Mouse (Mus musculus): Measurements from ENCODE around the gene Fgf23. TPM values are rescaled to one million over a fixed set of nuclear protein-coding genes. Genes with fewer than 3 reads are reported as not detected.

Gene Fgf23
- total and polyA plus RNA-seq, 2 experiments from 2014 or later, result 0.38 to 0.77 TPM

- ATAC-seq (ENCODE audit: low FRiP score), result no peak
- no peaks in the 10 kb centered on the region for H3K27me3 ChIP-seq (ENCODE audit: insufficient read depth, low read length)
- no peak overlapping the region for H3K4me3 ChIP-seq (ENCODE audit: low read depth, low read length)
- TF ChIP-seq CTCF (IDR thresholded peaks at IDR 0.05), result no peak
- no peaks in the 10 kb centered on the region for H3K9me3 ChIP-seq (ENCODE audit: low read length)
- no peak overlapping the region for H3K27ac ChIP-seq (ENCODE audit: low read depth, low read length)
- H3K36me3 ChIP-seq (ENCODE audit: insufficient read depth, low read length), result no peaks in the 10 kb centered on the region
- no peaks in the 10 kb centered on the region for H3K4me1 ChIP-seq (ENCODE audit: insufficient read depth, low read length)
- no peak for DNase-seq (ENCODE audit: low spot score)
- H3K9ac ChIP-seq (replicated peaks; ENCODE audit: low read length, poor library complexity, severe bottlenecking), result no peak overlapping the region
- H3K4me2 ChIP-seq (ENCODE audit: low read depth, low read length, poor library complexity, severe bottlenecking), result no peak overlapping the region
Observed at GRCm38 (mm10) chr6:127107413-127107812, 34.7 kb downstream of the Fgf23 start.

GRCm38 (mm10) chr6:127108368-127109060, 35.8 kb downstream of the Fgf23 start:
- Histone ChIP-seq H3K4me1 (ENCODE audit: insufficient read depth, low read length) (no peaks in the 10 kb centered on the region), H3K27me3 (ENCODE audit: insufficient read depth, low read length) (no peaks in the 10 kb centered on the region), H3K27ac (ENCODE audit: low read depth, low read length) (no peak overlapping the region), H3K36me3 (ENCODE audit: insufficient read depth, low read length) (no peaks in the 10 kb centered on the region), H3K9me3 (ENCODE audit: low read length) (no peaks in the 10 kb centered on the region), H3K9ac (replicated peaks; ENCODE audit: low read length, poor library complexity, severe bottlenecking) (0 out of 2 replicates have a peak overlapping the region, but pooled peaks have one; percentile 48), H3K4me2 (ENCODE audit: low read depth, low read length, poor library complexity, severe bottlenecking) (peak overlapping the region; percentile 65), H3K4me3 (ENCODE audit: low read depth, low read length) (peak overlapping the region; percentile 52)
- WGBS, result 40% methylated on average over 20 of the region's 20 CpGs
- no peak for TF ChIP-seq CTCF (IDR thresholded peaks at IDR 0.05)
- DNase-seq (ENCODE audit: low spot score) (no peak), ATAC-seq (ENCODE audit: low FRiP score) (no peak)

- WGBS, result 1% methylated on average over 37 of the region's 37 CpGs
- Histone ChIP-seq H3K27ac (ENCODE audit: low read depth, low read length) (no peak within 1 kb of the TSS), H3K4me1 (ENCODE audit: insufficient read depth, low read length) (no peaks in the 10 kb centered on the region), H3K27me3 (ENCODE audit: insufficient read depth, low read length) (no peaks in the 10 kb centered on the region), H3K4me3 (ENCODE audit: low read depth, low read length) (peak within 1 kb of the TSS; percentile 52), H3K9me3 (ENCODE audit: low read length) (no peaks in the 10 kb centered on the region), H3K36me3 (ENCODE audit: insufficient read depth, low read length) (no peaks in the 10 kb centered on the region), H3K4me2 (ENCODE audit: low read depth, low read length, poor library complexity, severe bottlenecking) (peak within 1 kb of the TSS; percentile 65), H3K9ac (replicated peaks; ENCODE audit: low read length, poor library complexity, severe bottlenecking) (peak within 1 kb of the TSS; percentile 48; the same call in 1 of the 2 replicates)
- ATAC-seq (ENCODE audit: low FRiP score) (peak; percentile 98), DNase-seq (ENCODE audit: low spot score) (peak; percentile 96)
- TF ChIP-seq CTCF (IDR thresholded peaks at IDR 0.05), result peak; percentile 21; the same call in 1 of the 2 replicates
Observed at GRCm38 (mm10) chr6:127109402-127109930, 36.8 kb downstream of the Fgf23 start, which contains the start of gene Tigar. Tigar (minus strand) TSS chr6:127109557.

- WGBS, result 27% methylated on average over 23 of the region's 23 CpGs
- Histone ChIP-seq H3K4me1 (ENCODE audit: insufficient read depth, low read length) (no peaks in the 10 kb centered on the region), H3K9ac (replicated peaks; ENCODE audit: low read length, poor library complexity, severe bottlenecking) (no peak overlapping the region), H3K4me3 (ENCODE audit: low read depth, low read length) (no peak overlapping the region), H3K36me3 (ENCODE audit: insufficient read depth, low read length) (no peaks in the 10 kb centered on the region), H3K9me3 (ENCODE audit: low read length) (no peaks in the 10 kb centered on the region), H3K27me3 (ENCODE audit: insufficient read depth, low read length) (no peaks in the 10 kb centered on the region), H3K27ac (ENCODE audit: low read depth, low read length) (no peak overlapping the region), H3K4me2 (ENCODE audit: low read depth, low read length, poor library complexity, severe bottlenecking) (no peak overlapping the region)
- ATAC-seq (ENCODE audit: low FRiP score) (no peak), DNase-seq (ENCODE audit: low spot score) (peak; percentile 84)
- peak; percentile 19; the same call in 1 of the 2 replicates for TF ChIP-seq CTCF (IDR thresholded peaks at IDR 0.05)
Observed at GRCm38 (mm10) chr6:127114753-127115456, 42.2 kb downstream of the Fgf23 start.

GRCm38 (mm10) chr6:127122221-127122806, 49.6 kb downstream of the Fgf23 start:
- DNase-seq (ENCODE audit: low spot score) (peak; percentile 32), ATAC-seq (ENCODE audit: low FRiP score) (no peak)
- no peaks in the 10 kb centered on the region for H3K4me1 ChIP-seq (ENCODE audit: insufficient read depth, low read length)
- TF ChIP-seq CTCF (IDR thresholded peaks at IDR 0.05), result peak; percentile 70
- no peak overlapping the region for H3K4me3 ChIP-seq (ENCODE audit: low read depth, low read length)
- WGBS, result 86% methylated on average over 4 of the region's 4 CpGs
- no peaks in the 10 kb centered on the region for H3K9me3 ChIP-seq (ENCODE audit: low read length)
- H3K27ac ChIP-seq (ENCODE audit: low read depth, low read length), result no peak overlapping the region
- no peak overlapping the region for H3K9ac ChIP-seq (replicated peaks; ENCODE audit: low read length, poor library complexity, severe bottlenecking)
- no peak overlapping the region for H3K4me2 ChIP-seq (ENCODE audit: low read depth, low read length, poor library complexity, severe bottlenecking)
- no peaks in the 10 kb centered on the region for H3K36me3 ChIP-seq (ENCODE audit: insufficient read depth, low read length)
- H3K27me3 ChIP-seq (ENCODE audit: insufficient read depth, low read length), result no peaks in the 10 kb centered on the region
